Mouse (Mus musculus) heart, adult 2 months (tissue): ENCODE measurements around the gene Ang.

ENCODE experiments used
- CTCF ChIP-seq: fragments of 200-600 bp; IDR thresholded peaks from 2 replicates; pipeline ENCODE4 v1.8.1; 2022; ENCODE audit warnings: antibody characterized with exemption, mild to moderate bottlenecking, moderate library complexity
- EP300 ChIP-seq: fragments of 200-500 bp; IDR thresholded peaks from 2 replicates; pipeline ENCODE4 v1.6.1; 2011; ENCODE audit warnings: low read depth, low read length, control low read depth; ENCODE audit not compliant: insufficient read depth

- TF ChIP-seq EP300 = no peak
- no peak for TF ChIP-seq CTCF
Measured at GRCm38 (mm10) chr14:51057401-51057831, 33.5 kb upstream of the Ang start, which contains the start of gene Rnase12.
